Mouse (Mus musculus) C2C12 (cell line): ENCODE measurements around the gene Ttll5. TPM values are rescaled to one million over a fixed set of nuclear protein-coding genes. Genes with fewer than 3 reads are reported as not detected.

ENCODE experiments used
- H3K27me3 ChIP-seq: one replicate; pipeline ENCODE4 v1.6.1; 2011; ENCODE audit not compliant: control insufficient read depth, insufficient read depth, insufficient read length
- H3K36me3 ChIP-seq: one replicate; pipeline ENCODE4 v1.6.1; 2011; ENCODE audit not compliant: control insufficient read depth, insufficient read depth
- H3K4me3 ChIP-seq: one replicate; pipeline ENCODE4 v1.5.1; 2011; ENCODE audit warnings: mild to moderate bottlenecking, control low read depth; ENCODE audit not compliant: poor library complexity, insufficient read depth, severe bottlenecking
- H3K79me2 ChIP-seq: one replicate; pipeline ENCODE4 v1.6.1; 2011; ENCODE audit not compliant: control insufficient read depth, insufficient read depth
- H3K79me3 ChIP-seq: one replicate; pipeline ENCODE4 v1.6.1; 2011; ENCODE audit warnings: low read depth, control low read depth
- H3ac ChIP-seq: one replicate; pipeline ENCODE3; 2011; ENCODE audit warnings: low read depth; ENCODE audit not compliant: control insufficient read depth, insufficient read length
- CEBPB ChIP-seq: IDR thresholded peaks from one replicate; pipeline ENCODE4 v1.6.1; 2011; ENCODE audit warnings: low read depth, mild to moderate bottlenecking, control low read depth, moderate library complexity
- CTCF ChIP-seq: IDR thresholded peaks from one replicate; pipeline ENCODE4 v1.5.1; 2011; ENCODE audit not compliant: control insufficient read depth, insufficient read depth, insufficient read length
- FOSL1 ChIP-seq: IDR thresholded peaks from one replicate; pipeline ENCODE4 v1.8.0; 2011; ENCODE audit warnings: mild to moderate bottlenecking, low read length; ENCODE audit not compliant: poor library complexity, insufficient read depth, severe bottlenecking
- MAX ChIP-seq: IDR thresholded peaks from one replicate; pipeline ENCODE4 v1.6.1; 2011; ENCODE audit warnings: mild to moderate bottlenecking, control low read depth
- MYOD1 ChIP-seq: IDR thresholded peaks from one replicate; pipeline ENCODE4 v1.6.1; 2011; ENCODE audit warnings: low read depth; ENCODE audit not compliant: control insufficient read depth, insufficient read length
- MYOG ChIP-seq: IDR thresholded peaks from one replicate; pipeline ENCODE4 v1.6.1; 2011; ENCODE audit not compliant: control insufficient read depth, insufficient read length; ENCODE audit errors: extremely low read depth
- USF1 ChIP-seq: IDR thresholded peaks from one replicate; pipeline ENCODE4 v1.6.1; 2011; ENCODE audit warnings: low read depth, mild to moderate bottlenecking, control low read depth, moderate library complexity
- polyA plus RNA-seq: library from polyadenylated mRNA; unstranded; fragments of >200 nt; fragmentation: generic; extraction: Trizol; gene quantifications from one replicate; pipeline ENCODE4 v1.2.1, GENCODE M21; 2012; ENCODE audit warnings: missing spikeins

The Ttll5 gene
- polyA plus RNA-seq, 1 experiment, result 20.1 TPM

GRCm38 (mm10) chr12:85937384-85937783, 112.9 kb downstream of the Ttll5 start:
- Histone ChIP-seq H3ac (no peak overlapping the region), H3K36me3 (peaks cover 21% of the 10 kb centered on the region), H3K79me3 (no peaks in the 10 kb centered on the region), H3K4me3 (no peak overlapping the region), H3K79me2 (no peaks in the 10 kb centered on the region), H3K27me3 (no peaks in the 10 kb centered on the region)
- TF ChIP-seq CEBPB (peak; percentile 86), MYOD1 (no peak)

GRCm38 (mm10) chr12:85943456-85943855, 119.0 kb downstream of the Ttll5 start:
- no peak for TF ChIP-seq USF1
- TF ChIP-seq MAX, result no peak
- TF ChIP-seq CEBPB, result no peak
- TF ChIP-seq FOSL1, result no peak
- no peak for TF ChIP-seq CTCF
- no peak for TF ChIP-seq MYOG
- TF ChIP-seq MYOD1, result no peak
- no peak overlapping the region for H3ac ChIP-seq
- no peaks in the 10 kb centered on the region for H3K27me3 ChIP-seq
- peaks cover 7% of the 10 kb centered on the region for H3K36me3 ChIP-seq
- no peaks in the 10 kb centered on the region for H3K79me2 ChIP-seq
- H3K79me3 ChIP-seq, result no peaks in the 10 kb centered on the region
- no peak overlapping the region for H3K4me3 ChIP-seq

- H3ac ChIP-seq, result no peak overlapping the region
- peaks cover 7% of the 10 kb centered on the region for H3K36me3 ChIP-seq
- no peaks in the 10 kb centered on the region for H3K27me3 ChIP-seq
- no peak for TF ChIP-seq MAX
- TF ChIP-seq FOSL1, result no peak
- no peak overlapping the region for H3K4me3 ChIP-seq
- H3K79me2 ChIP-seq, result no peaks in the 10 kb centered on the region
- H3K79me3 ChIP-seq, result no peaks in the 10 kb centered on the region
Measured at GRCm38 (mm10) chr12:85944419-85944818, 120.0 kb downstream of the Ttll5 start.

- no peak overlapping the region for H3ac ChIP-seq
- H3K27me3 ChIP-seq, result no peaks in the 10 kb centered on the region
- H3K36me3 ChIP-seq, result peaks cover 20% of the 10 kb centered on the region
- H3K79me2 ChIP-seq, result no peaks in the 10 kb centered on the region
- no peak for TF ChIP-seq USF1
- TF ChIP-seq MYOD1, result no peak
- TF ChIP-seq CTCF, result no peak
- TF ChIP-seq MYOG, result no peak
- TF ChIP-seq FOSL1, result no peak
- no peak for TF ChIP-seq CEBPB
- TF ChIP-seq MAX, result no peak
- no peak overlapping the region for H3K4me3 ChIP-seq
- no peaks in the 10 kb centered on the region for H3K79me3 ChIP-seq
Measured at GRCm38 (mm10) chr12:85947161-85947560, 122.7 kb downstream of the Ttll5 start.

- Histone ChIP-seq H3K36me3 (peaks cover 20% of the 10 kb centered on the region), H3K79me3 (no peaks in the 10 kb centered on the region), H3K27me3 (no peaks in the 10 kb centered on the region), H3K4me3 (no peak overlapping the region), H3K79me2 (no peaks in the 10 kb centered on the region), H3ac (no peak overlapping the region)
- TF ChIP-seq CTCF, result no peak
- TF ChIP-seq MYOG, result no peak
- TF ChIP-seq MAX, result no peak
- no peak for TF ChIP-seq MYOD1
- TF ChIP-seq CEBPB, result no peak
- TF ChIP-seq USF1, result no peak
- TF ChIP-seq FOSL1, result no peak
Measured at GRCm38 (mm10) chr12:85949667-85950066, 125.2 kb downstream of the Ttll5 start.

GRCm38 (mm10) chr12:85950371-85950770, 125.9 kb downstream of the Ttll5 start:
- H3K4me3 ChIP-seq, result no peak overlapping the region
- no peaks in the 10 kb centered on the region for H3K79me3 ChIP-seq

More at GRCm38 (mm10) chr12:85950371-85950770, 125.9 kb downstream of the Ttll5 start:
- TF ChIP-seq CTCF (no peak), FOSL1 (no peak), MAX (no peak), CEBPB (no peak), USF1 (no peak), MYOD1 (no peak), MYOG (no peak)
- H3K36me3 ChIP-seq, result peaks cover 20% of the 10 kb centered on the region
- H3K27me3 ChIP-seq, result no peaks in the 10 kb centered on the region
- no peaks in the 10 kb centered on the region for H3K79me2 ChIP-seq
- no peak overlapping the region for H3ac ChIP-seq
